Mouse (Mus musculus) small intestine, adult 2 months (tissue): ENCODE results near the gene Thnsl2. TPM values are rescaled to one million over a fixed set of nuclear protein-coding genes. Genes with fewer than 3 reads are reported as not detected.
A peak's percentile ranks its signal among the peaks of the same experiment; 100 is the strongest.

Experiments
- H3K27ac ChIP-seq: fragments of 200-500 bp; 2 replicates; pipeline ENCODE4 v1.5.1; 2012; ENCODE audit warnings: low read depth, low read length, control low read depth, inconsistent platforms; ENCODE audit not compliant: insufficient read depth
- H3K27me3 ChIP-seq: fragments of 200-500 bp; 2 replicates; pipeline ENCODE4 v1.6.1; 2012; ENCODE audit warnings: mild to moderate bottlenecking, moderate library complexity, low read length, inconsistent platforms; ENCODE audit not compliant: control insufficient read depth, insufficient read depth
- H3K36me3 ChIP-seq: fragments of 200-500 bp; 2 replicates; pipeline ENCODE4 v1.6.1; 2012; ENCODE audit warnings: mild to moderate bottlenecking, low read length, control low read depth, inconsistent platforms; ENCODE audit not compliant: control insufficient read depth, insufficient read depth
- H3K4me1 ChIP-seq: fragments of 200-500 bp; 2 replicates; pipeline ENCODE4 v1.6.1; 2012; ENCODE audit warnings: low read length, inconsistent platforms, mixed read lengths; ENCODE audit not compliant: control insufficient read depth, insufficient read depth, insufficient read length
- H3K4me3 ChIP-seq: fragments of 200-500 bp; 2 replicates; pipeline ENCODE4 v1.5.1; 2012; ENCODE audit warnings: low read depth, mild to moderate bottlenecking, control low read depth, inconsistent platforms, low read length, moderate library complexity
- CTCF ChIP-seq: fragments of 200-500 bp; IDR thresholded peaks from 2 replicates; pipeline ENCODE4 v1.5.1; 2012; ENCODE audit warnings: low read depth, mild to moderate bottlenecking, control low read depth, inconsistent platforms, low read length, moderate library complexity, mixed read lengths; ENCODE audit not compliant: insufficient replicate concordance, insufficient read length; ENCODE audit errors: extremely low read depth
- POLR2A ChIP-seq: fragments of 200-500 bp; IDR thresholded peaks from 2 replicates; pipeline ENCODE4 v1.6.1; 2012; ENCODE audit warnings: low read depth, mild to moderate bottlenecking, control low read depth, inconsistent platforms, low read length, moderate library complexity
- WGBS: fragments of 180-500 bp; shearing (Covaris S2); methylation state at CpG from one replicate; pipeline ENCODE4 v1.1.7; 2018; 5-methylcytosine and 5-hydroxymethylcytosine counted together
- polyA plus RNA-seq: library from polyadenylated mRNA; depleted of rRNA; stranded (reverse); fragments of >200 nt; gene quantifications from 2 replicates; pipeline ENCODE4 v1.2.3, GENCODE M21; 2012

Thnsl2 gene
- polyA plus RNA-seq, 1 experiment: 23.1 TPM

DNA sequence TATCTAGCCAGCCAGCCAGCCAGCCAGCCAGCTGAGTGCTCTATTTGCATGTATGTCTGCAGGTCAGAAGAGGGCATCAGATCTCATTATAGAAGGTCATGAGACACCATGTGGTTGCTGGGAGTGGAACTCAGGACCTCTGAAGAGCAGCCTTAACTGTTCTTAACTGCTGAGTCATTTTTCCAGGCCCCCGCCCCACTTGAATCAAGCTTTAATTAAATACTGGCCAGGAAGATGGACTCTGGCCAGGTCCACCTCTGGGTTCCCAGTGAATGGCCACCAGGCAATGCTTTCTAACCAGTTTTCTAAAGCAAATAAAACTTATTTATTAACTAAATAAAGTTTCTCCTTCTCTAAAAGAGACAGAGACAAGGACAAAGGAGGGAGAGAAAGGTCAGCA is 14.0 kb downstream of the Thnsl2 start:
- 53% methylated on average over 1 of the region's 1 CpGs for WGBS
- Histone ChIP-seq H3K4me1 (peaks cover 4% of the 10 kb centered on the region; the same call in 1 of the 2 replicates), H3K36me3 (0 out of 2 replicates have a peak, but pooled peaks cover 3% of the 10 kb centered on the region), H3K27ac (no peak overlapping the region), H3K4me3 (no peak overlapping the region), H3K27me3 (no peaks in the 10 kb centered on the region)
- TF ChIP-seq CTCF: no peak
- no peak for TF ChIP-seq POLR2A

DNA sequence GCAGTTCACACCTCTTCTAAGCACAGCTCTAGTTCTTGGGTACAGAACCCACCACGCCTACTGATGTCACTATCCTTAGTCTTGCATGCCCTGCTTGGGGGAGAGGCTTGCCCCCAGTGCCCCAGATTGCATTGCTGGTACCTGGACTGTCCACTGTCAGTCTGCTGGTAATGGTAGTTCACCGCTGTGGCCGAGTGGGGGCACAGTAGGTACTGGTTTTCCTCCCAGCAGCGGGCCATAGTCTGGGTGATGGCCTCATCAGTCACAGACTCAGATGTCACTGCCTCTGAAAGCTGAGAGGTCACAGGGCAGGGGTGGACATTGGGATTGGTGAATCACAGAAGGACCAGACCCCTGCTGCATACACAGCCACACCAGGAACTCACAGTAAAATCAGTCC is 15.2 kb downstream of the Thnsl2 start:
- Histone ChIP-seq H3K27ac (no peak overlapping the region), H3K4me1 (peaks cover 4% of the 10 kb centered on the region; the same call in 1 of the 2 replicates), H3K27me3 (no peaks in the 10 kb centered on the region), H3K36me3 (0 out of 2 replicates have a peak, but pooled peaks cover 3% of the 10 kb centered on the region), H3K4me3 (no peak overlapping the region)
- TF ChIP-seq POLR2A (no peak), CTCF (peak; percentile 32; the same call in 1 of the 2 replicates)
- WGBS: 76% methylated on average over 4 of the region's 4 CpGs

DNA sequence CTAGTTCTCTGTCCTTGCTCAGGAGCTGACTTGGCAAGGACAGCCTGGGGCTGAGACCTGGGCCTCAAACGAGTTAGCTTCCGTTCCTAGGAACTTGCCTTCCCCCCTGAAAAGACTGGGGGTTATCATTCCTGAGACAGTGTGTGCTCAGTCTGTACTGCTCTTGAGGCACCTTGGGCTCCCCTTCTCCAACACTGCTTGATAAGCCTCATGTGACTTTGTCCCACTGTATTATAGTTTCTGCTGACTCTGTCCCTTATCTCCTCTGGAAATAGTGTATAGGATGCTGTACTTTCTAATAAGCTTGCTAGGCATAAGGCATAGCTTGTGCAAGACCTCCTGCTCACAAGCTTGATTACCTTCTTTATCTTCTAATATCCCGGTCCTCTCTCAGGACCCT is 17.9 kb downstream of the Thnsl2 start:
- Histone ChIP-seq H3K4me3 (no peak overlapping the region), H3K27ac (no peak overlapping the region), H3K27me3 (no peaks in the 10 kb centered on the region), H3K36me3 (no peaks in the 10 kb centered on the region), H3K4me1 (peaks cover 9% of the 10 kb centered on the region; the same call in 1 of the 2 replicates)
- 63% methylated on average over 3 of the region's 3 CpGs for WGBS
- no peak for TF ChIP-seq CTCF
- no peak for TF ChIP-seq POLR2A

DNA sequence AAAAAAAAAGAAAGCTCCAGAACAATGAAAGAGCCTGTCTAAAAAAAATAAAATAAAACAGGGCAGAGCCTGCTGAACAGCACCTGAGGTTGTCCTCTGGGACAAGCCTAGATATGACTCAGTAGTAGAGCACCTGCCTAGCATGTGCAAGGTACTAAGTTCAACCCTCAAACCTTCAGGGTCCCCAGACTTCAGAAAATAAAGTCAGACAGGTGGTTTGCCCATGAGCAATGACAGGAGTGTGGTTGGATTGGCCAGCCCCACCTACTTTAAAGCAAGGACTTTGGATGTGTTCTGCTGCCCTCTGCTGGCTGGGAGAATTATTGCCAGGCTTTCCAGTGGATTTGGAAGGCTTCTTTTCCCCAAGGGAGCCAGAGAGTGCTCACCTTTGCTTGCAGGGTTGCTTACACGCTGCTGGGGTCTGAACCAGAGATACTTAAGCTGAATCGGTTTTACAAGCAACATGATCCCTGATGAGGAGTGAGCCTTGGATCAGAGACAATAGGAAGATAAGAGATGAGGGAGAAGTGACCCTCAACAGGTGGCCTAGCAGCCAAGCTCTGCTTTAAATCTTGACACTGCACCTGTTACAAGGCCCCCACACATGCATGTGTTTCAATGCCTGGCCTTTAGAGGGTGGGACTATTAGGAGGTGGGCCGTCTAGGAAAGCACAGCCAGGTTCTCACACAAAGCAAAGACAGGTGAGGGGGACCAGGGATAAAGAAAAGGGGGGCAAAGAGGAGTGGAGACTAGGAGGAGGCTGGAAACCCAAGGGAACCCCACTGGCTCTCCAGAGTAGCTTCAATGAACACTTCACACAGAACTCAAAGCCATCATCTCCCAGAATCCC is 19.0 kb downstream of the Thnsl2 start:
- TF ChIP-seq CTCF: peak; percentile 93; the same call in 1 of the 2 replicates
- TF ChIP-seq POLR2A: no peak
- Histone ChIP-seq H3K4me1 (peaks cover 5% of the 10 kb centered on the region; the same call in 1 of the 2 replicates), H3K27ac (no peak overlapping the region), H3K27me3 (no peaks in the 10 kb centered on the region), H3K36me3 (no peaks in the 10 kb centered on the region), H3K4me3 (no peak overlapping the region)
- 10% methylated on average over 3 of the region's 3 CpGs for WGBS

DNA sequence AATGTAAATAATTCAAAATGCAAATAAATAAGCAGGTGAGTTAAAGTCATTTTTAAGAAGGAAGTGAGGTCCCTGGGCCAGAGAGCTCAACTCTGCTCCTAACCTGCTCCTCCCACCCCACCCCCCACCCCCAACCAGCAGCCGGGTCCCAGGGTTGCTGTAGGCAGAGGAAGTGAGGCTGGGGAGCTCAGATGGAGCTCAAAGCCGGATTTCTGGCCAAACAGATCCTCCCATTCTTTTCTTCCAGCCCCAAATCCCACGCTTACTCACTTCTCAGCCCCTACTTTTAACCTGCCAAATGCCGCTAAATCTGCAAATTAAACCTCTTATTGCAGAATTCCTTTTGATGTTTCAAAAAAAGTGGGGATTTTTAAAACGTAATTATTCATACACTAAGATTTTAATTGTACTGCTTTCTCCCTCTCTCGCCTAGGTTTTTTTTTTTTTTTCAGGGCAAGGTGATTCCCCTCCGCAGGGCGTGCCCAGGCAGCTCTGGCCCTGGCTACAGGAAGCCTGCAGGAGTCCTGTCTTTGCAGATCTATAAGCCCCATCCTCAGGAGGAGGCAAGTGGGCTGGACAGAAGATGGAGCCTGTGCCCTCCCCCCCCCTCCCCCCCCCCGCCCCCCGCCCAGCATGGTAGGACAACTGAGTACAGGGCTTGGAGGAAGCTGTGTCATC is 24.5 kb downstream of the Thnsl2 start:
- Histone ChIP-seq H3K36me3 (no peaks in the 10 kb centered on the region), H3K27me3 (no peaks in the 10 kb centered on the region), H3K4me1 (peaks cover 5% of the 10 kb centered on the region; the same call in 1 of the 2 replicates), H3K27ac (no peak overlapping the region), H3K4me3 (no peak overlapping the region)
- 50% methylated on average over 10 of the region's 10 CpGs for WGBS
- TF ChIP-seq CTCF: no peak
- no peak for TF ChIP-seq POLR2A

DNA sequence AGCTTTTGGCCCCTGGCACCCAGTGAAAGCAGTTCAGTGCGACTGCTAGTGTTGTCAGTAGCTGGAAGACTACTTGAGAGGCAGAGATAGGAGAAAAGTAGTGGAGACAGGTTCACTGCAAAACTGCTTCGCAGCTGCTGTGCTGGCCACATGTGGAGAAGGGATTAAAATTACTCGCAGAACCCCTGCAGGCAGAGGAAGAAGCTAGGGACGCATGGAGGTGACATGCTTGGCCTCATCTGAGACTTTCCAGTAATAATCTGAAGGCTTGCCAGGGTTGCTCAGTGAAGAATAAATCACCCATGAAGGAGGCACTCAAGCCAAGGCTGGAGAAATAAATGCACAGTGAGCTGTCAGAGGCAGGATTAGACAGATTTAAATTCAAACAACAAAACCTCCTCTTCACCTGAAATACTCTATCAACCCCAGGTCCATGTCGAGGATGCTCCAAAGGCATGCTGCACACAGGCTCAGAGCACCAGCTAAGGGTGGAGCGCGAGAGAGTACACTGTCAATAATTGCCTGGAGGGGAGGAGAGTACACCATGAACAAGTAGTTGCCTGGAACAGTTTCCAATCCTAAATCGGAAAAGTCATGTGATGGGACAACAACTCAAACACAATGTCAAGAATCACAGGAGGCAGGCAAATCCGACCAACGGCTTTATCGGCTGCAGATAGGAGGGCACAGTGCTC is 32.7 kb downstream of the Thnsl2 start:
- no peak overlapping the region for H3K27ac ChIP-seq
- no peaks in the 10 kb centered on the region for H3K27me3 ChIP-seq
- WGBS: 74% methylated on average over 11 of the region's 11 CpGs
- no peaks in the 10 kb centered on the region for H3K4me1 ChIP-seq
- no peak overlapping the region for H3K4me3 ChIP-seq
- no peaks in the 10 kb centered on the region for H3K36me3 ChIP-seq
- TF ChIP-seq CTCF: no peak
- no peak for TF ChIP-seq POLR2A

DNA sequence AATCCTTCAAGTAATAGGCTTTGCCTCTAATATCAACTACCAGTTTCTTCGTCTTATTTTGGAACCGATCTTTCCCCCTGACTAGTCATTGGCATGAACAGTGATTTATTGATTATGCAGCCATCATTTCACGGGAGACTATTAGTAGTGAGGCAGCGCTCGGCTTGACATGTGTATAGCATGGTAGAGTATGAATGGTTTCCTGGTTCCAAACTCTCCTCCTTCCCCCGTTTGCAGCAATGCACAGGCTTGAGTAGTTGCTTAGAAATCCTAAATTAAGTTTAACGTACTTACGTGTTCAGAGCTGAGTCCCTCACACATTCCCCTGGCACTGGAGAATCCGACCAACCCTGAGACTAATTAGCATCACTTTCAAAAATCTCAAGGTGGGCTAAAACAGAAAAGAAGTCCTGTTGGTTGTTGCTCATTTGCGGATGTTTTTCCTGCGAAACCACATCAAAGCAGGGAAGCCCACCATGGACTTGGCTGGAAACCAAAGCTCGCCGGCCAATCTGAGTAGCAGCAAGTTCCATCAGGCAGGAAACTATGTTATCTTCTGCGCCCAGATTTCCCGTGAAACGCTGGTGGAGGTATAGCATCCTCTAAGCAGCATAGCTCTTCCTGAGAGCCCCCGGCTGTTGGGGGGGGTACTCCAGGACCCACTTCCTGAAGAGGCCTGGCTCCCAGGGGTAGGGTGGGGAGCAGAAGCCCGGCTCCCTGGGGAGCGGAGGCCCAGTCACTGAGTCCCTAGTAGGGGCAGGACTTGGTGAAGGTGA is 37.9 kb downstream of the Thnsl2 start:
- WGBS: 66% methylated on average over 19 of the region's 19 CpGs
- Histone ChIP-seq H3K36me3 (no peaks in the 10 kb centered on the region), H3K27me3 (no peaks in the 10 kb centered on the region), H3K4me3 (no peak overlapping the region), H3K4me1 (no peaks in the 10 kb centered on the region), H3K27ac (no peak overlapping the region)
- TF ChIP-seq POLR2A (no peak), CTCF (no peak)
